Mouse (Mus musculus): ENCODE data around the gene Ankrd52. TPM values are rescaled to one million over a fixed set of nuclear protein-coding genes. Genes with fewer than 3 reads are reported as not detected.

Gene Ankrd52
- total RNA-seq, 2 experiments from 2014 or later = 9.3 to 37.0 TPM

DNA sequence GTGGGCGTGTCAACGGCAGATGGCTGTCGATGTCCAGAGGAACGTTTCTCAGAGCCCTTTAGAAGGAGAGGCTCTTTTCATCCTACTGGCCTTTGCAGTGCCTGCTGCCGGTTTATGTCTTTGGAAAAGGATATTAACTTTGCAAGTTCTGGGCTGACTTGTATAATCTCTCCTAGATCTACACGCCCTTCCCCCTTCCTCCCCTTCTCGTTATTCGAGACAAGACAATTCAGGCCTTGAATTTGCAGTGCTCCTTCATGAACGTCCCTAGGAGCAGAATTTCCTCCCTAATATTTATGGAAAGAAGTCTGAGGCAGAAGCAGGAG lies 7.7 kb upstream of the Ankrd52 start:
- no peak for ATAC-seq (ENCODE audit: poor library complexity, severe bottlenecking)

DNA sequence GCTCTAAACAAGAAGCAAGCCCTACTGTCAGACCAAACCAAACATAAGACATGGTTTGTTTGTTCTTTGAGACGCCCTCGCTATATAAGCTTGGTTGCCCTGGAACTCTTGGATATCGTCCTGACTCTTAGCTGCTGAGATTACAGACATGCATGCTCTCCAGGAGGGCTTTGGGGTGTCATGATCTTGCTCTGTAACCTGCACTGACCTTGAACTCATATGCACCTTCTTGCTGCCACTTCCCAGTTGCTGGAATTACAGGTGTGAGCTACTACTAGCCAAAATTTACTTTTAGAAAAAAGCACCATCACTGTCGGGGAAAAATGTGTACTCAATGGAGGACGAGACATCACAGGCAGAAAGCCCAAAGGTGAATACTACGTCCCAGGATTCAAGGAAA lies 7.3 kb upstream of the Ankrd52 start:
- no peak for ATAC-seq (ENCODE audit: poor library complexity, severe bottlenecking)

DNA sequence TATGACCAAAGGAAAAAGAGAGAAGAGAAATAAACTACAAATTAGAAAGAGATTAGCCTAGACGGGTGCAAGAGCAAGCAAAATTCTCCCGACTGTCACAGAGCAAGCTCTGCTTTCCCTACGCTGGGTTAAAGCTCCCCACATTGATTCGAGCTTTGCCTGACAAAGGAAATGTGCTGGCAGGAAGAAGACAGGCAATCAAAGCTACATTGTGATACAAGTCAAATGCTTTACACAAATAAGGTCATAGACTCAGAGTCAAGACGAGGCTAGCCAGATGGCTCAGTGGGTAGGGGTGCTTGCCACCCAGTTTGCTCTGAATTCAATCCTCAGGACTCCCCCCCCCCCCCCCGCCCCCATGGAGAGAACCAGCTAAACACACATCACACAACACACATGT lies 6.9 kb upstream of the Ankrd52 start:
- ATAC-seq (ENCODE audit: poor library complexity, severe bottlenecking) = no peak

DNA sequence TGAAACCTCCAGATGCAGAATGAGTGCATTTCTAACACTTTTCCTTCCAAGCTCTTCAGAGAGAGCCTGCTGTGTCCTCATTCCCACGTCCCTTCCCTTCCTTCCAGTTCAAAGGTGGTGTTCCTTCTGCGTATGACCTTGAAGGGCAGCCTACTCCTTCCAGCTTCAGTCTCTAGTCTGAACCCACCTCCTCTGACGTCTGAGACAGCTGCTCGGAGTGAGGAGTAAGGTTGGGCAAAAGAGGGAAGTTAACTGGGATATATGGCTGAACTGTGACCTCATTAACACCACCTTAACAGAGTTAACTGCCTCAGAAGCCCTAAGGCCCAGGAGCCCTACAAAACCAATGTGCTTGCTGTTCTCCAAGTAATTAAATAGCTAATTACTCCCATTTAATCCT lies 6.3 kb upstream of the Ankrd52 start:
- no peak for ATAC-seq (ENCODE audit: poor library complexity, severe bottlenecking)

DNA sequence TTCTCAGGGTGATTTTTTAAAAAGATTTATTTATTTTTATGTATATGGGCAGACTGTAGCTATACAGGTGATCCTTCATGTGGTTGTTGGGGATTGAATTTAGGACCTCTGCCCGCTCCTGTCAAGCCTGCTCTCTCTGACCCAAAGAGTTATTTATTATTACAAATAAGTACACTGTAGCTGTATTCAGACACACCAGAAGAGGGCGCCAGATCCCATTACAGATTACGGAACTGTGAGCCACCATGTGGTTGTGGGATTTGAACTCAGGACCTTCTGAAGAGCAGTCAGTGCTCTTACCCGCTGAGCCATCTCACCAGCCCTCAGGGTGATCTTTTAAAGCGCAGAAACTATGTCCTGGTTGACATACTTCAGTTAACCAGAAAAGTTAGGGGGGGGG lies 4.8 kb upstream of the Ankrd52 start:
- no peak for ATAC-seq (ENCODE audit: poor library complexity, severe bottlenecking)

DNA sequence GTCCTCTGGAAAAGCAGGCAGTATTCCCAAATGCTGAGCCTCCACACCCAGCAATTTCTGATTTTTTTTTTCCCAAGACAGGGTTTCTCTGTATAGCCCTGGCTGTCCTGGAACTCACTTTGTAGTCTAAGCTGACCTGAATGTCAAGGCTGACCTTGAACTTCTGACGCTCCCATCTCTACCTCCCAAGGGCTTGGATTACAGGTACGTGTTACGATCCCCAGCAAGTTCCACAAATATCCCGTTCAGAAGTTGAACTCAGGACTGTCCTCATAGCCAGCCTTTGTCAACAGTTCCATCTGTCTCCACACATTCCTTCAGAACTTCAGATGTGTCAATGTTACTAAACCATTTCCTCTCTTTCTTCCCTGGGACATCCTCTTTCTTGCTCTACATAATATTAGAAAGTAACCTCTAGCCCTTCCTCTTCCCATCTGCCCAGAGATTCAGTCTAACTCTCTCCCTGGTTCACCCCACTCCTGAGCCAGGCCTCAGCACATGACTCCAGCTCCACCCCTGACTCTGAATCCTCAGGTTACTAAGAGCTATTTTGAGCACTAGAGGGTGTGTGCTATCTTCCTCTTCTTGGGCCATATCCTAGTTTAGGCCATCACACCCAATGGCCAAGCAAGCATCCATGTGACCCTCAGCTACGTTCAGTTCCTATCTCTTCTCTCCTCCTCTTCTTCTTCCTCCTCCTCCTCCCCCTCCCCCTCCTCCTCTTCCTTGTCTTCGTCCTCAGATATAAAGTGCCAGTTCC lies 3.7 kb upstream of the Ankrd52 start:
- peak; percentile 53 for ATAC-seq (ENCODE audit: poor library complexity, severe bottlenecking)

DNA sequence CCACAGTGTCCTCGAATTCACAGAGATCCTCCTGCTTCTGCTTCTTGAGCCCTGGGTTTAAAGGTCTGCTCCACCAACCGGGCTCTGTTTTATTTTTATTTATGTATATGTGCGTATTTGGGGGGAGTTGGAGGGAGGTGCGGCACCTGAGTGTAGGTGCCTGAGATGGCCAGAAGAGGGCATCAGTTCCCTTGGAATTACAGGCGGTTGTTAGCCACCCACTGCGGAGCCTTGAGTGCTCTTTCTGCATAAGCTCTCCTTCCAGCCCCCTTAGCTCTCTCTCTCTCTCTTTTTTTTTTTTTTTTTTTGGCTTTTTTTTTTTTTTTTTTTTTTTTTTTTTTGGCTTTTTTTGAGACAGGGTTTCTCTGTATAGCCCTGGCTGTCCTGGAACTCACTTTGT lies 2.5 kb upstream of the Ankrd52 start:
- ATAC-seq (ENCODE audit: poor library complexity, severe bottlenecking) = no peak

DNA sequence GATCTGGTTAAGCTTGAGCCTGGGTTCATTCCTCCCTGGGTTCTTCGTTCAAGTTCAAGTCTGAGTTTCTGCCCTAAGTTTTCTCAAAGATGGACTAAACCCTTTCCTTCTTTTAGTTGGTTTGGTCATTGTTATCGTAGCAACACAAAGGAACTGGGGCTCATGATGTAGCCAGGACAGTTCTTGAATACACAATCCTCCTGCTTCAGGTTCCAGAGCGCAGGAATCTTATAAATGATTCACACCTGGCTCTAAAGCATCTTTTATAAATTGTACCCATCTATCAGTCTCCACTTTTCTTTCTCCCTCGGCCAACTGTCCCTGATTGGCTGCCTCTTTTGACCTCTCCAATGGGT lies 838 bp upstream of the Ankrd52 start:
- no peak for ATAC-seq (ENCODE audit: poor library complexity, severe bottlenecking)

DNA sequence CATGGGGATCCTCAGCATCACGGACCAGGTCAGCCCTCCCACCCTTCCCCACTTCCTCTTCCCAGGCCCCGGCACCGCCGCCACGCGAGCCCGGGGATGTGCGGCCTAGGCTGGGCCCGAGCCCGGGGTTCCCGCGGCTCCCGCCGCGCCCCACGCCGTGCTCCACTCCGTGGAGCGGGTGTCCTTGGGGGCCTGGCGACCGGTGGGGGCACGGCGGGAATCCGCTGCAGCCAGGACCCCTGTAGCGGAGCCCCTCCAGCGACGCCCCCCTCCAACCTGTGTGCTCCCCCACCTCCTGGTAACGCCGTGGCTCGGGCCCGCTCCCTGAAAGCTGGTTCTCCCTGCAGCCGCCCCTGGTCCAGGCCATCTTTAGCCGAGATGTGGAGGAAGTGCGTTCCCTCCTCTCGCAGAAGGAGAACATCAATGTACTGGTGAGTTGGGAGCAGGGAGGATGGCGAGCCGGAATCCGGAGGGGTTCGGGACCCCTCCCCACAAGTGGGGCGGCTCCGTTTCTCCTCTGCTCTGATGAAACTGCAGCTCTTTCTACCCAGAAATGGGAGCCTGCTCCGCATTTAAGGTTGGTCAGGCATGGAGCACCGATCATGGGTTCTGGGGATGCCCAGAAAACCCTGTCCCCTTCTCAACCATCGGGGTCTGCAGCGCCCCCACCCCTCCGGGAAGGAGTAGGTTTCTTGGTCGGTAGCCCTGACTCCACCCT lies 466 bp downstream of the Ankrd52 start:
- no peak; the same call in 1 of the 2 replicates for ATAC-seq (ENCODE audit: poor library complexity, severe bottlenecking)

DNA sequence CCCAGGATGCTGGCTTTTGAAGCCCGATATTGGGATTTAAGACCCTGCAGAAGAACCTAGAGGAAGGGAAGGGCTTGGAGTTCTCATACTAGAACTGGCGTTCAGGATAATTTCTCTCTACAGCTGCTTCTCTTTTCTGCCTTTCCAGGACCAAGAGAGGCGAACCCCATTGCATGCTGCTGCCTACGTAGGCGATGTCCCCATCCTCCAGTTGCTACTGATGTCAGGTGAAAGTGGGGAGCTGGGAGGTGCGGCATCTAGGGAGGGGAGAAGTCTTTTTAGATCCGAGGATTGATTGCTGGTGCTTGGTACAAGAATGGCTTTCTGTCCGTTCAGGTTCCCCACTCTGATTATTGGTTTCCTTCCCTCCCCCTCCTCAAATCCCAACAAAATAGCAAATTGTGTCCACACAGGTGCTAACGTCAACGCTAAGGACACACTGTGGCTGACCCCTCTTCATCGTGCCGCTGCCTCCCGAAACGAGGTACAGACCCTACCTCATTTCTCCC lies 1.1 kb downstream of the Ankrd52 start:
- ATAC-seq (ENCODE audit: poor library complexity, severe bottlenecking) = no peak

DNA sequence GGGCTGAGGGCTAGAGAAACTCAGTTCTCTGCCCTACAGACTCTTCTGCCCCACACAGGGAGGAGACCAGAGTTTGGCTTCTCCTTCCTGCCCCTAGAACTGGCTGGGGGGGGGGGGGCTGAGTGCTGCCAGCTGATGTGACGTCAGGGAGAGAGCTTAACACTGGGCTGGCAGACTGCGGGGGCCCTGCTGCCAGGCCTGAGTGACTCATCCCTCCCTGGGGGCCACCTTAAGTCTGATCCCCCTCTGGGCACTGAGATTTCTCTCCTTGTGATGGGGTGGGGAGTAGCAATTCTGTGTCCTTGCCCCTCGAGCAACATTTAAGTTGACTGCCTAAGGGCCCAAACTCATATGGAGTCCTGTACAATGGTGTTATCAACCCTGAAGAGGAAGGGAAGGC lies 1.5 kb downstream of the Ankrd52 start:
- no peak for ATAC-seq (ENCODE audit: poor library complexity, severe bottlenecking)

DNA sequence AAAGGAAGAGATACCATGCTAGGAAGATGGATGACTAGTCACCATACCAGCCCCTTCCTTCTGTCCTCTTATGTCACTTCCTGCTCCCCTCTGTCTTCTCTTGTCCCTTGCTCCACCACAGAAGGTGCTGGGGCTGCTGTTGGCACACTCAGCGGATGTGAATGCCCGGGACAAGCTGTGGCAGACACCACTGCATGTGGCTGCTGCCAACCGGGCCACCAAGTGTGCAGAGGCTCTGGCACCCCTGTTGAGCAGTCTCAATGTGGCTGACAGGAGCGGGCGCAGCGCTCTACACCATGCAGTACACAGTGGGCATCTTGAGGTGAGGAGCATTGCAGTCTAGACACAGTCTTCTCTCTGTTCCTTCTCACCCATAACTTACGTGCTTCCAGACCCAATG lies 2.3 kb downstream of the Ankrd52 start:
- no peak for ATAC-seq (ENCODE audit: poor library complexity, severe bottlenecking)

DNA sequence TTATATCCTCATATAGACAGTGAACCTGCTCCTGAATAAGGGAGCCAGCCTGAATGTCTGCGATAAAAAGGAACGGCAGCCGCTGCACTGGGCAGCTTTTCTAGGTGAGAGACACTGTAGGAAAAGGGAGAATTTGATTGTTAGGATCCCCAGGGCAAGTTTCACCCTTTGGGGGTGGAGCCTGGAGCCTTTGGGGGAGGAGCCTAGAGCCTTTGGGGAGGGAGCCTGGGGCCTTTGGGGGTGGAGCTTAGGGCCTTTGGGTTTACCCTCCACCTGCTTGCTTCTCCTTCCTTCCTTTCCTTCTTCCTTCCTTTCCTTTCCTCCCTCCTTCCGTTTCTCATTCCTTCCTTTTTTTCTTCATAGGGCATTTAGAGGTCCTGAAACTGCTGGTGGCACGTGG lies 3.6 kb downstream of the Ankrd52 start:
- no peak for ATAC-seq (ENCODE audit: poor library complexity, severe bottlenecking)

DNA sequence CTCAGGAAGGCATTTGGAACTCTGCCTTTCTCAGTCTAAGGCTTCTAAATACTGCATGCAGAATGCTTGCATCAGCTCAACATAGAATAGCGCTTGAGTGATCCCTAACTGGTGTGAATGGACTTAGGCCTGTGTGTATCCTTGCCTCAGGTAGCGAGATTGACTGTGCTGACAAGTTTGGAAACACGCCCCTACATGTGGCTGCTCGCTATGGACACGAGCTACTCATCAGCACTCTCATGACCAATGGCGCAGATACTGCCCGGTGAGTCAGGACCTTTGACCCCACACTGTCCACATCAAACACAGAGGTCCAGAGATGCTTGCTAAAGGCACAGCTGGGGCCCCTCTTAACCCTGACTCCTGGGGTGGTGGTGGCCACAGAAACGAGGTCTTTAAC lies 5.6 kb downstream of the Ankrd52 start:
- ATAC-seq (ENCODE audit: poor library complexity, severe bottlenecking) = no peak

DNA sequence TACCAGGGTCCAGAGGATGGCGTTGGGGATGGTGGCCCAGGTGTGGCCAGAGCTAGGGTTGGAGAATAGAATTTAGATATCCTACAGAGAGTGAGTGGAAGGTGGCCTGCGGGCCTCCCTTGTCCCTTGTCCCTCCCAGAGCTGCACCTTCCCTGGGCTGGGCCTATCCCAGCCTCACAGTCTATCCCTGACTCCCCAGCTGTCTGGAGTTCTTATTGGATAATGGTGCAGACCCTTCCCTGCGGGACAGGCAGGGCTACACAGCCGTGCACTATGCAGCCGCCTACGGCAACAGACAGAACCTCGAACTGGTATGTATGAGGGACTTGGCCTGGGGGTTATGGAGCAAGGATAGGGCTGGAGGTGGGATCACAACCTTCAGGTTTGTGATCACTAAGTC lies 9.0 kb downstream of the Ankrd52 start:
- ATAC-seq (ENCODE audit: poor library complexity, severe bottlenecking) = no peak

DNA sequence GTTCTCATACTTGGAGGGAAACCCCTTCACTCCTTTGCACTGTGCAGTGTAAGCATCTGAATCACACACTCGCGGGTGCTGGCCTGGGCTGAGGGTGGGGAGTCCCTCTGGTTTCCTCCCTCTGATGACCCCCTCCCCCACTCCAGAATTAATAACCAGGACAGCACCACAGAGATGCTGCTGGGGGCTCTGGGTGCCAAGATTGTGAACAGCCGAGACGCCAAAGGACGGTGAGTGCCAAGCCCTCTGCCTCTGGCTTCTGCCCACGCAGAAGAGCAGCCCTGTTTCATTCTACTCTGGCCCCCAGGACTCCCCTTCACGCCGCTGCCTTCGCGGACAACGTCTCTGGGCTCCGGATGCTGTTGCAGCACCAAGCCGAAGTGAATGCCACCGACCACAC lies 12.0 kb downstream of the Ankrd52 start:
- no peak for ATAC-seq (ENCODE audit: poor library complexity, severe bottlenecking)

DNA sequence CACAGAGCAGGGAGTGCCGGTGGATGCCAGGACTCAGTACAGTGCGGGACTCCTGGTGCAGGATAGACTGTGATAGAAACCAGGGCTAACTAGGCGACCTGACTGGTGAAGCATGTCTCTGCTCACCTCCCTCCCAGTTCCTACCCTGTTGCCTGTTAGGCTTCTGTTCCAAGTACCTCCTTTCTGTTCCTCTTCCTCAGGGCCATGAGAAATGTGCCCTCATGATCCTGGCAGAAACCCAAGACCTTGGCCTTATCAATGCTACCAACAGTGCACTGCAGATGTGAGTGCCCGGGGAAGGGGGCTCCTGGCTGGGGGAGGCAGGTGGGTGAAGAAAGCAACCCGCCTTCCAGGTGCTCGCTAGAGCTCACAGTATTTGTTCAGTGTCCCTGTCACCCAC lies 12.7 kb downstream of the Ankrd52 start:
- ATAC-seq (ENCODE audit: poor library complexity, severe bottlenecking) = peak; percentile 37; the same call in 1 of the 2 replicates

DNA sequence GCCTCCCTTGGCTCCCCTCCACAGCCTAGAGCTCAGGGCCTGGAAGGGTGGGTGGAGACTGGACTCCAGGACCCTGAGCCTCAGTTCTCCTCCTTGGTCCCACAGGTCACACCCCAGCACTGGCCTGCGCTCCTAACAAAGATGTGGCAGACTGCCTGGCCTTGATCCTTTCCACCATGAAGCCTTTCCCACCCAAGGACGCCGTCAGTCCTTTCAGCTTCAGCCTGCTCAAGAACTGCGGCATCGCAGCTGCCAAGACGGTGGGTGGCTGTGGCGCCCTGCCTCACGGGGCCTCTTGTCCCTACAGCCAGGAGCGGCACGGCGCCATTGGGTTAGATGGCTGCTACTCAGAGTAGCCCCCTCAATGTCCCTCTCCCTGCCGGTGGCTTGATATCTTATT lies 13.5 kb downstream of the Ankrd52 start:
- ATAC-seq (ENCODE audit: poor library complexity, severe bottlenecking) = no peak

DNA sequence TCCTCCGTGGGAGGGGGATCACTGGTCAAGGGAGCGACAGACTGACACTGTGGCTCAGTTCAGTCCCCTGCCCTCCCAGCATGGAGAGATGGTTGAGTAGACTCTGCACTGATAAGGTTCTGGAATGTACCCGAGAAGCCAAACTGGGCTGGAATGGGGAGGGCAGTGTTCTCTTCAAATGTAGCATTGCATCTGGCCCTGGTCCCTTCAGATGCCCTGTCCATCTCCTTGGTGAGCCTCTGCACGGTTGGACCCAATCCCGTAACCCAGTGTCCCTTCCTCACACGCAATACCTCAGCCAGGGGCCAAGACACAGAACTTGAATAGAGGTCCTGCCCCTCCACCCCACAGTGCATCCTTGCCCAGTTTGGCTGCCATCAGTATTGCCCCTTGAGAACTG lies 14.9 kb downstream of the Ankrd52 start:
- no peak for ATAC-seq (ENCODE audit: poor library complexity, severe bottlenecking)

DNA sequence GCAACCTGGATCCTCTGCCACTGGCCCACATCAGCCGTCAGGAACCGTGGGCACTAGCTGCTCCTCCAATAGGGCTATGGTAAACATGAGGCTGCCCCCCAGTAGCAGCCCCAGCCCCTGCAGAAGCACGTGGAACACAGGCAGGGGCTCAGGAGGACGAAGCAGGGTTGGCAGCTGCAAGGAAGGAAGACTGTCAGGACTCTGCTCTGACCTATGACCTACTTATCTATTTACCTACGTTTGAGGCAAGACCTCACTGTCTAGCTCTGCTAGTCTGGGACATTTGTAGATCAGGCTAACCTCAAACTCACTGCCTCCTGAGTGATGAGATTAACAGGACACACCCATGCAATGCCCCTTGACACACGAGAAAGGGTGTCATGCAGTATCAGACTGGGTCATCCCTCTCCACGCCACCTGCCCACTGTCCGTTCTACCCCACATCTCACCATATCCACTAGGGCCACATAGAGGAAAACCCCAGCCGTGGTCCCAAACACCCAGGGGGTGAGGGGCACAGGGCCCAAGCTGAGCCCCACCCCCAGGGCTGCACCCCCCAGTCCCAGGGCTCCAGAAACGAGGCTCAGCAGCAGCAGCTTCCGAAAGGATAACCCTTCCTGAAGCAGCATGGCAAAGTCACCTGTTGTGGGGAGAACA lies 19.2 kb downstream of the Ankrd52 start:
- ATAC-seq (ENCODE audit: poor library complexity, severe bottlenecking) = no peak

DNA sequence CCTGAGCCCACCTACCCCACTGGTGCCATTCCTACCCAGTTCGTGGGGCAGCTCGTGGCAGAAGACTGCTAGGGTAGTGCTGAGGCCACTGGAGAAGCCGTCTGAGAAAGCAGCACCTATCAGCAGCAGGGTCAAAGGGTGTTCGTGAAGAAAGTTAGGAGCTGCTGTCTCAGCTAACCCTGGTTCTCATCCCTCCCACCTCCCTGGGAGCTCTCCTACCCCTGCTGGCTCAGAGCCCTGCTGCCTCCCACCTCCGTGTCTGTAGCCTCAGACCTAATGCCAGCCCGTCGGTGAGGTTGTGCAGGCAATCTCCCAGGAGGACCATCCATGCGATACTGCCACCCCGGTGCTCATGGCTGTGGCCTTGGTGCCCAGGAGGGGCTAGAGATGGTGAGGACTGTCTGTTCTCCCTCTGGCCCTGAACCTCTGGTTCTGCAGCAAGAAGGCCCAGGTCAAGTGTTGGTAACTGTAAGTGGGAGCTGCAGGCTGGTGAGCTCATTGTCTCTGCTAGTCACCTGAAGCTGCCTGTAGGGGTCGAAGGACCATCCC lies 19.9 kb downstream of the Ankrd52 start:
- ATAC-seq (ENCODE audit: poor library complexity, severe bottlenecking) = no peak

DNA sequence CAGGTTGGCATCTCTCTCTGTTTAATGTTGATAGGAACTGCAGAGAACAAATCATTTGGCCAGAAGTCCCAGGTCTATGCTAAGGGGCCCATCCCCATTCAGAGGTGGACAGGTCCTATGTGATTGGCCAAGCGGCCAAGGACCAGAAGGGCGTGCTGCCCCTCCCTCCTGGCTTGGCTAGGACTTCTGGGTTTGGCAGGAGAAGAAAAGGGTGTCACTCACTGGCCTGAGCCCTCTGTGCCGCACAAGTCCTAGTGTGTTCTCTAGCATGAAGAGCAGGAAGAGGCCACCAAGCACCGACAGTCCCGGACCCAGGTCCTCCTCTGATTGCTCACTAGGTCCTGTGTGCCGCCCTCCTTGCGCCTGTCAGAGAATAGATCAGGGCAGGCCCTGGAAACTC lies 20.6 kb downstream of the Ankrd52 start:
- ATAC-seq (ENCODE audit: poor library complexity, severe bottlenecking) = no peak
